8 mouse cellular contexts compared by ENCODE assay signal in genomic region chr11:102465713-102466436, GRCm38 (mm10). TPM values are rescaled to one million over a fixed set of nuclear protein-coding genes. Genes with fewer than 3 reads are reported as not detected.
DNase-seq lines count a peak whose midpoint lies in the region; ATAC-seq and TF ChIP-seq lines count a peak whose summit lies in the region.

No protein-coding gene starts in this region.

- ATAC-seq in embryonic facial prominence, embryonic 11.5 days (replicated peaks; ENCODE audit: insufficient number of reproducible peaks, low FRiP score, low TSS enrichment, low read depth) = no peak
- ATAC-seq in intestine, postnatal 0 days = 0 out of 2 replicates have a peak, but pooled peaks have one; percentile 19
- no peak for ATAC-seq in midbrain, embryonic 14.5 days (ENCODE audit: low FRiP score, low TSS enrichment)

- no peak overlapping the region for H3K9ac ChIP-seq in embryonic facial prominence, embryonic 11.5 days (replicated peaks; ENCODE audit: low read length)
- H3K9ac ChIP-seq in intestine, postnatal 0 days (ENCODE audit: low read depth, low read length) = no peak overlapping the region
- no peak overlapping the region for H3K9ac ChIP-seq in midbrain, embryonic 14.5 days (replicated peaks; ENCODE audit: low read length)

- no peaks in the 10 kb centered on the region for H3K36me3 ChIP-seq in embryonic facial prominence, embryonic 11.5 days (replicated peaks; ENCODE audit: control insufficient read depth, insufficient read depth, low read depth, low read length)
- no peaks in the 10 kb centered on the region for H3K36me3 ChIP-seq in intestine, postnatal 0 days (ENCODE audit: control insufficient read depth, insufficient read depth)
- H3K36me3 ChIP-seq in midbrain, embryonic 14.5 days (ENCODE audit: control insufficient read depth, insufficient read depth, low read length) = no peaks in the 10 kb centered on the region

- H3K27ac ChIP-seq in embryonic facial prominence, embryonic 11.5 days (replicated peaks; ENCODE audit: low read depth, low read length) = no peak overlapping the region
- H3K27ac ChIP-seq in intestine, postnatal 0 days (ENCODE audit: low read depth, low read length) = no peak overlapping the region
- H3K27ac ChIP-seq in midbrain, embryonic 14.5 days (replicated peaks; ENCODE audit: low read depth, low read length) = no peak overlapping the region

- intact Hi-C loops in left cerebral cortex, postnatal 36 days (cut with DNase I) = no loop called here

- 8% methylated on average over 26 of the region's 26 CpGs for WGBS in embryonic facial prominence, embryonic 11.5 days
- WGBS in intestine, postnatal 0 days = 19% methylated on average over 26 of the region's 26 CpGs
- WGBS in midbrain, embryonic 14.5 days = 8% methylated on average over 26 of the region's 26 CpGs

- H3K4me1 ChIP-seq in embryonic facial prominence, embryonic 11.5 days (ENCODE audit: control insufficient read depth, insufficient read depth, low read length) = peaks cover 4% of the 10 kb centered on the region
- no peaks in the 10 kb centered on the region; the same call in 1 of the 2 replicates for H3K4me1 ChIP-seq in intestine, postnatal 0 days (replicated peaks; ENCODE audit: control insufficient read depth, insufficient read depth, low read length)
- peaks cover 8% of the 10 kb centered on the region for H3K4me1 ChIP-seq in midbrain, embryonic 14.5 days (ENCODE audit: control insufficient read depth, insufficient read depth, low read length)

- H3K27me3 ChIP-seq in embryonic facial prominence, embryonic 11.5 days (ENCODE audit: control insufficient read depth, insufficient read depth, low read length) = no peaks in the 10 kb centered on the region
- no peaks in the 10 kb centered on the region for H3K27me3 ChIP-seq in intestine, postnatal 0 days (replicated peaks; ENCODE audit: control insufficient read depth, insufficient read depth, low read length)
- no peaks in the 10 kb centered on the region for H3K27me3 ChIP-seq in midbrain, embryonic 14.5 days (ENCODE audit: control insufficient read depth, insufficient read depth, low read length)

- no peak for TF ChIP-seq CTCF in intestine, postnatal 0 days (IDR thresholded peaks at IDR 0.05; ENCODE audit: low read depth)

- H3K9me3 ChIP-seq in embryonic facial prominence, embryonic 11.5 days (replicated peaks; ENCODE audit: control insufficient read depth, low read length) = no peaks in the 10 kb centered on the region
- no peaks in the 10 kb centered on the region for H3K9me3 ChIP-seq in intestine, postnatal 0 days (ENCODE audit: control insufficient read depth)
- no peaks in the 10 kb centered on the region for H3K9me3 ChIP-seq in midbrain, embryonic 14.5 days (ENCODE audit: control insufficient read depth, low read length)

- no peak overlapping the region for H3K4me3 ChIP-seq in embryonic facial prominence, embryonic 11.5 days (ENCODE audit: low read depth, low read length)
- no peak overlapping the region for H3K4me3 ChIP-seq in intestine, postnatal 0 days (ENCODE audit: low read depth, low read length)
- no peak overlapping the region for H3K4me3 ChIP-seq in midbrain, embryonic 14.5 days (replicated peaks; ENCODE audit: low read depth, low read length)

- 0 out of 2 replicates have a peak overlapping the region, but pooled peaks have one; percentile 2 for H3K4me2 ChIP-seq in embryonic facial prominence, embryonic 11.5 days (ENCODE audit: low read depth, low read length)
- H3K4me2 ChIP-seq in intestine, postnatal 0 days (replicated peaks; ENCODE audit: low read depth) = peak overlapping the region; percentile 35
- H3K4me2 ChIP-seq in midbrain, embryonic 14.5 days (ENCODE audit: low read length) = 0 out of 2 replicates have a peak overlapping the region, but pooled peaks have one; percentile 73

- DNase-seq in adrenal gland, adult 18-20 months (ENCODE audit: low spot score in 2 of 2) = peak; percentile 49 to 60
- peak; percentile 58 for DNase-seq in embryonic facial prominence, embryonic 11.5 days (ENCODE audit: low spot score)
- DNase-seq in heart, adult 18-20 months = peak; percentile 77 to 82
- peak; percentile 60 to 72 for DNase-seq in left cerebral cortex, postnatal 36 days (ENCODE audit: low spot score in 2 of 2)
- DNase-seq in midbrain, embryonic 14.5 days = peak; percentile 78
- peak; percentile 54 to 71 for DNase-seq in urinary bladder, postnatal 36 days (ENCODE audit: low spot score in 2 of 2)
- DNase-seq in thymus, postnatal 0 days (ENCODE audit: low spot score) = no peak

RNA-seq across cellular contexts. Expression of gene Itga2b, which starts 4.0 kb away (rescaled TPM):
- total RNA-seq in adrenal gland, adult 18-20 months (2021) = 1 to 10 TPM; 3.4 to 3.6 TPM
- polyA plus RNA-seq in embryonic facial prominence, embryonic 11.5 days (2014; fragmentation: Nextera tagmentation; extraction: Ambion mirVana) = 4.4 and 4.5 TPM in 2 replicates
- 1 to 10 TPM; 4.1 to 4.4 TPM for total RNA-seq in heart, adult 18-20 months (2021)
- polyA plus RNA-seq in intestine, postnatal 0 days (2015; fragmentation: Nextera tagmentation; extraction: Ambion mirVana) = 2.5 and 2.6 TPM in 2 replicates
- total RNA-seq in left cerebral cortex, postnatal 36 days (2021) = 1 to 10 TPM; 2.5 to 2.7 TPM
- 5.4 and 7.7 TPM in 2 replicates for polyA plus RNA-seq in midbrain, embryonic 14.5 days (2014; fragmentation: Nextera tagmentation; extraction: Ambion mirVana)
- 1.9 and 2.5 TPM in 2 replicates for polyA plus RNA-seq in thymus, postnatal 0 days (2015; fragmentation: Nextera tagmentation; extraction: Ambion mirVana)

RNA-seq across cellular contexts. Expression of gene Fam171a2, which starts 18.4 kb away (rescaled TPM):
- 1 to 10 TPM; 3.4 to 3.5 TPM for total RNA-seq in adrenal gland, adult 18-20 months (2021)
- polyA plus RNA-seq in embryonic facial prominence, embryonic 11.5 days (2014; fragmentation: Nextera tagmentation; extraction: Ambion mirVana) = 8.6 and 8.8 TPM in 2 replicates
- total RNA-seq in heart, adult 18-20 months (2021) = 1 to 10 TPM; 3.4 to 4.8 TPM
- polyA plus RNA-seq in intestine, postnatal 0 days (2015; fragmentation: Nextera tagmentation; extraction: Ambion mirVana) = 1.7 and 1.8 TPM in 2 replicates
- total RNA-seq in left cerebral cortex, postnatal 36 days (2021) = 100 to 1,000 TPM; 116 to 117 TPM
- polyA plus RNA-seq in midbrain, embryonic 14.5 days (2014; fragmentation: Nextera tagmentation; extraction: Ambion mirVana) = 28.6 and 50.4 TPM in 2 replicates
- polyA plus RNA-seq in thymus, postnatal 0 days (2015; fragmentation: Nextera tagmentation; extraction: Ambion mirVana) = 0.42 and 0.79 TPM in 2 replicates

RNA-seq across cellular contexts. Expression of gene Grn, which starts 35.8 kb away (rescaled TPM):
- total RNA-seq in adrenal gland, adult 18-20 months (2021) = 100 to 1,000 TPM; 156 to 181 TPM
- polyA plus RNA-seq in embryonic facial prominence, embryonic 11.5 days (2014; fragmentation: Nextera tagmentation; extraction: Ambion mirVana) = 38.8 and 52.0 TPM in 2 replicates
- total RNA-seq in heart, adult 18-20 months (2021) = 10 to 100 TPM; 82.0 to 98.0 TPM
- polyA plus RNA-seq in intestine, postnatal 0 days (2015; fragmentation: Nextera tagmentation; extraction: Ambion mirVana) = 339 and 382 TPM in 2 replicates
- total RNA-seq in left cerebral cortex, postnatal 36 days (2021) = 10 to 100 TPM; 58.3 to 60.1 TPM
- polyA plus RNA-seq in midbrain, embryonic 14.5 days (2014; fragmentation: Nextera tagmentation; extraction: Ambion mirVana) = 33.1 and 45.5 TPM in 2 replicates
- 86.4 and 90.6 TPM in 2 replicates for polyA plus RNA-seq in thymus, postnatal 0 days (2015; fragmentation: Nextera tagmentation; extraction: Ambion mirVana)

RNA-seq across cellular contexts. Expression of gene Slc25a39, which starts 58.1 kb away (rescaled TPM):
- total RNA-seq in adrenal gland, adult 18-20 months (2021) = 100 to 1,000 TPM; 461 to 466 TPM
- polyA plus RNA-seq in embryonic facial prominence, embryonic 11.5 days (2014; fragmentation: Nextera tagmentation; extraction: Ambion mirVana) = 168 and 185 TPM in 2 replicates
- total RNA-seq in heart, adult 18-20 months (2021) = 100 to 1,000 TPM; 187 to 194 TPM
- polyA plus RNA-seq in intestine, postnatal 0 days (2015; fragmentation: Nextera tagmentation; extraction: Ambion mirVana) = 283 and 296 TPM in 2 replicates
- 10 to 100 TPM; 56.7 to 64.8 TPM for total RNA-seq in left cerebral cortex, postnatal 36 days (2021)
- 132 and 144 TPM in 2 replicates for polyA plus RNA-seq in midbrain, embryonic 14.5 days (2014; fragmentation: Nextera tagmentation; extraction: Ambion mirVana)
- 97.8 and 107 TPM in 2 replicates for polyA plus RNA-seq in thymus, postnatal 0 days (2015; fragmentation: Nextera tagmentation; extraction: Ambion mirVana)

Comparison
In these comparisons a context has a peak if more than half of its experiments do, and no peak if none do; other contexts are left out.
1. H3K4me2 ChIP-seq: peak in every context shown above with its lines; median percentile 73 in midbrain, embryonic 14.5 days; 35 in intestine, postnatal 0 days; 2 in embryonic facial prominence, embryonic 11.5 days.